Mouse (Mus musculus): ENCODE measurements at regions not wholly inside any gene's neighbourhood (a gene's known extent, or its start where the extent isn't known, plus 50 kb on each side); places are given as distances from the start of the nearest gene placed in this dataset.

DNA sequence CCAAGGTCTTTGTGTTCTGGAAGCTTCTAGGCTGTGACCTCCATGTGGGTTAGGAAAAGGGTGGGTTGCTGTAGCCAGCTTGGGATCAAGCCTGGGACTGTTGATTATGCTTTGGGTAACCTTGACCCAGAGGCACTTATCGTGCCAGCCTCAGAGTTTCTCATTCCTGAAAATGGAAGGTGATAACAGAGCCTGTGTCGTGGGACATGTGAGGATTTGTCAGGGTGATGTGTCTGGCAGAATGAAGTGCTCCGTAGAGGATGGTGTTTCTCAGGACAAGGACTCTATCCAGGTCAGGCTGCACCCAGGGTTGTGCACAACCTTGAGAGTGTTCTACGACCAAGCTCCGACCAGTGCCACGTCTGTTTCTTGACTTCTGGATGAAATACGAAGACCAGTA lies 316.4 kb downstream of the Gm49356 start:
- TF ChIP-seq CTCF (IDR thresholded peaks at IDR 0.05; ENCODE audit: insufficient read depth, low read length) (no peak), POLR2A (IDR thresholded peaks at IDR 0.05; ENCODE audit: borderline replicate concordance, extremely low read depth, low read depth, low read length) (no peak)

Measured in lung, adult 2 months (tissue).